In genomic region chr9:107993013-107993412, GRCm38 (mm10) we compare ENCODE assay signal across 24 mouse cellular contexts. TPM values are rescaled to one million over a fixed set of nuclear protein-coding genes. Genes with fewer than 3 reads are reported as not detected.
"Had no signal": no experiment of that assay in that cellular context is flagged by ENCODE, and none has a peak within 500 bp of the region (broad histone marks: within the 10 kb centered on the region; RNA-seq: fewer than 3 reads in every experiment).

No protein-coding gene starts in this region.

- H3K27me3 ChIP-seq: intestine, embryonic 15.5 days; limb, embryonic 13.5 days; liver, embryonic 12.5 days; lung, embryonic 15.5 days had no signal

- H3K4me1 ChIP-seq: intestine, embryonic 15.5 days; lung, embryonic 15.5 days had no signal

- H3K9me3 ChIP-seq: intestine, embryonic 15.5 days; limb, embryonic 13.5 days; liver, embryonic 12.5 days; liver, embryonic 15.5 days; lung, embryonic 15.5 days had no signal

- H3K27ac ChIP-seq: intestine, embryonic 15.5 days; layer of hippocampus, adult 2 months; left cerebral cortex, adult 2 months; limb, embryonic 13.5 days; liver, embryonic 12.5 days; liver, embryonic 15.5 days; lung, embryonic 15.5 days had no signal

- H3K36me3 ChIP-seq: intestine, embryonic 15.5 days; limb, embryonic 13.5 days; liver, embryonic 12.5 days; liver, embryonic 15.5 days; lung, embryonic 15.5 days had no signal

- DNase-seq: kidney, adult 11 months; kidney, adult 9 months; kidney, postnatal 14 days; kidney, postnatal 4 days; layer of hippocampus, adult 9-11 months; liver; lung, adult 18-20 months; lung, postnatal 10 days; lung, postnatal 4 days; midbrain, embryonic 14.5 days had no signal

- H3K4me3 ChIP-seq: intestine, embryonic 15.5 days; layer of hippocampus, adult 2 months; left cerebral cortex, adult 2 months; limb, embryonic 13.5 days; liver, embryonic 12.5 days; liver, embryonic 15.5 days; lung, embryonic 15.5 days had no signal

- ATAC-seq: intestine, embryonic 15.5 days; liver, embryonic 12.5 days had no signal

- H3K4me2 ChIP-seq: intestine, embryonic 15.5 days; limb, embryonic 13.5 days; liver, embryonic 12.5 days; liver, embryonic 15.5 days; lung, embryonic 15.5 days; midbrain, embryonic 11.5 days had no signal

- H3K9ac ChIP-seq: intestine, embryonic 15.5 days; limb, embryonic 13.5 days; liver, embryonic 12.5 days; liver, embryonic 15.5 days; lung, embryonic 15.5 days had no signal

RNA-seq across cellular contexts. Expression of gene Gm20662, which starts 3.1 kb away (rescaled TPM):
- total RNA-seq: megakaryocyte-erythroid progenitor cell, adult 5-6 weeks had no signal
- polyA plus RNA-seq: liver, embryonic 15.5 days; midbrain, embryonic 14.5 days; neural tube, embryonic 14.5 days had no signal

RNA-seq across cellular contexts. Expression of gene Gm20661, which starts 10.2 kb away (rescaled TPM):
- total RNA-seq: left cerebral cortex, postnatal 36 days; megakaryocyte progenitor cell, adult 5-6 weeks had no signal
- polyA plus RNA-seq: small intestine, adult 2 months; testis, adult 2 months had no signal
